Mouse (Mus musculus): Measurements from ENCODE around the gene D430019H16Rik.

GRCm38 (mm10) chr12:105535968-105536760 lies 82.5 kb downstream of the D430019H16Rik start:
- TF ChIP-seq CTCF (IDR thresholded peaks at IDR 0.05; ENCODE audit: borderline replicate concordance, extremely low read depth, insufficient read depth, insufficient read length) (no peak), POLR2A (IDR thresholded peaks at IDR 0.05; ENCODE audit: borderline replicate concordance, extremely low read depth, insufficient read depth, insufficient read length, poor library complexity, severe bottlenecking) (no peak)

Data from brain, embryonic 14.5 days (tissue).